Mouse (Mus musculus) layer of hippocampus, adult 2 months (tissue): ENCODE measurements around the gene Ufd1. TPM values are rescaled to one million over a fixed set of nuclear protein-coding genes. Genes with fewer than 3 reads are reported as not detected.

Experiments
- DNase-seq, 2 experiments: peaks; one replicate each; pipeline ENCODE4 v3.0.0; 2022; ENCODE audit warnings: low spot score in 2 of 2
- H3K27ac ChIP-seq: fragments of 200-600 bp; 2 replicates; pipeline ENCODE4 v1.8.1; 2022
- H3K4me3 ChIP-seq: fragments of 200-600 bp; 2 replicates; pipeline ENCODE4 v1.8.1; 2022; ENCODE audit warnings: mild to moderate bottlenecking
- CTCF ChIP-seq: fragments of 200-600 bp; conservative IDR thresholded peaks from 2 replicates; pipeline ENCODE4 v1.8.1; 2022; ENCODE audit warnings: antibody characterized with exemption, mild to moderate bottlenecking, moderate library complexity
- long read RNA-seq, 2 experiments: library from polyadenylated mRNA; stranded (forward); transcript quantifications; one replicate each; pipeline ENCODE4 v2.0.0; 2021; ENCODE audit warnings: borderline mapping rate in 2 of 2
- total RNA-seq, 2 experiments: library from RNA; stranded (reverse); gene quantifications; 2 replicates each; pipeline ENCODE4 v1.2.3; 2021

The Ufd1 gene
- total RNA-seq = 100 to 1,000 TPM; 111 TPM
- long read RNA-seq, experiment 1, transcript Ufd1-201 (12 exons, 1,996 nt) = major isoform, 43 of 72 reads
- long read RNA-seq, experiment 1, partial matches to known transcripts = 5 of 72 reads
- long read RNA-seq, experiment 1, other reads (novel, unspliced or antisense) = 24 of 72 reads
- long read RNA-seq, experiment 2, transcript Ufd1-201 (12 exons, 1,996 nt) = major isoform, 79 of 113 reads
- long read RNA-seq, experiment 2, partial matches to known transcripts = 5 of 113 reads
- long read RNA-seq, experiment 2, other reads (novel, unspliced or antisense) = 29 of 113 reads

- Histone ChIP-seq H3K4me3 (peak within 1 kb of the TSS; percentile 63), H3K27ac (peak within 1 kb of the TSS; percentile 97)
- TF ChIP-seq CTCF = no peak
- DNase-seq = peak; percentile 85 to 94
These were observed at the start of gene Ufd1, which contains the start of gene Cdc45 for GRCm38 (mm10) chr16:18811468-18812384. Gene Ufd1 (plus strand): TSS chr16:18811779. Gene Cdc45 (minus strand): TSS chr16:18811987.

- no peak for TF ChIP-seq CTCF
- H3K27ac ChIP-seq = no peak overlapping the region
- no peak overlapping the region for H3K4me3 ChIP-seq
These were observed 48.6 kb upstream of the Ufd1 start for GRCm38 (mm10) chr16:18762960-18763359.

GRCm38 (mm10) chr16:18766390-18766789 is 45.2 kb upstream of the Ufd1 start:
- TF ChIP-seq CTCF = no peak
- Histone ChIP-seq H3K4me3 (no peak overlapping the region), H3K27ac (no peak overlapping the region)
- no peak for DNase-seq

More at GRCm38 (mm10) chr16:18762960-18763359, 48.6 kb upstream of the Ufd1 start:
- no peak for DNase-seq

- Histone ChIP-seq H3K4me3 (no peak overlapping the region), H3K27ac (no peak overlapping the region)
- no peak for DNase-seq
- no peak for TF ChIP-seq CTCF
These were observed 42.1 kb upstream of the Ufd1 start for GRCm38 (mm10) chr16:18769501-18769900.

DNA sequence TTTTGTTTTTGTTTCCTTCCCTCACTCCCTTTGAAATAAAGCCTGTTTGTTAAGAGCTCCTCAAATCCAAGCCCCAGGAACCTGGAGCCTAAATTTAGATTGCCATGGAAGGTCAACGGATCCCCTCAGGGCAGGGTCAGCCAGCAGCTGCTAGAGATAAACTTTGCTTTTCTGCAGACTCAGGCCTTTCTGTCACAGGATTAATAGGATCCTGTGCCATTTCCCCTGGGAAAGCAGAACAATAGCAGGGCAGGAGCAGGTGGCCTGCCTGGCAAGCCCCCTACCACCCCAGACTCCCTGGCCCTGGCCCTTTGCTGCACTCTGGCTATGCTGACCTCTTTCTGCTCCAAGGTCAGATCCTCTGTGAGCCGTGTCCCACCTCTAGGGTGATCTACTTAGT is 37.6 kb upstream of the Ufd1 start:
- Histone ChIP-seq H3K4me3 (no peak overlapping the region), H3K27ac (0 out of 2 replicates have a peak overlapping the region, but pooled peaks have one; percentile 6)
- no peak for DNase-seq
- no peak for TF ChIP-seq CTCF

GRCm38 (mm10) chr16:18775621-18776555 is 35.7 kb upstream of the Ufd1 start:
- TF ChIP-seq CTCF = no peak
- Histone ChIP-seq H3K4me3 (peak overlapping the region; percentile 32; the same call in 1 of the 2 replicates), H3K27ac (peak overlapping the region; percentile 74)
- no peak for DNase-seq

DNA sequence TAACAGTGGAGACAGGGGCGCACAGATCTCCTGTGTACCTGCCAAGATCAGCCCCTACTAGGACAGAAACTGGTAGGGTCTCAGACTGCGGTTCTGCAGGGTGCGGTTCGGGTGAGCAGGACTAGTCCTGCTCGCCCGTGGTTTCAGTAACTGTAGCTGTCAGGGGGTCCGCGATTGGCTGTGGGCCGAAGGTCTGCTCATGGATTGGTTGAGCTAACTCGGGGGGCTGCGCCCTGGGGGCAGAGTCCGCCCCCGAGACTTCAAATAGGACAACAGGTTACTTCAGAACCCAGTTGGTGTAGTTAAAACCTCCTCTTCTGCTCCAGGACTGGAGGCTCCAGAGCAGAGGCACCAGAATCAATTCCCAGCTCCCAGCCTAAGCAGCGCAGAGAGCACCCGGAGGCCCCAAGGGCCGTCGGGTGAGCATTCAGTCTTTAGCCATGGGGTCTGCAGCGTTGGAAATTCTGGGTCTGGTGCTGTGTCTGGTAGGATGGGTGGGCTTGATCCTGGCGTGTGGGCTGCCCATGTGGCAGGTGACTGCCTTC is 35.0 kb upstream of the Ufd1 start, which contains the start of gene Cldn5:
Cldn5 (plus strand) TSS at position 292 of the 545 bp plus-strand sequence.
- no peak for TF ChIP-seq CTCF
- Histone ChIP-seq H3K4me3 (peak within 1 kb of the TSS; percentile 53), H3K27ac (peak within 1 kb of the TSS; percentile 78)
- DNase-seq = no peak

DNA sequence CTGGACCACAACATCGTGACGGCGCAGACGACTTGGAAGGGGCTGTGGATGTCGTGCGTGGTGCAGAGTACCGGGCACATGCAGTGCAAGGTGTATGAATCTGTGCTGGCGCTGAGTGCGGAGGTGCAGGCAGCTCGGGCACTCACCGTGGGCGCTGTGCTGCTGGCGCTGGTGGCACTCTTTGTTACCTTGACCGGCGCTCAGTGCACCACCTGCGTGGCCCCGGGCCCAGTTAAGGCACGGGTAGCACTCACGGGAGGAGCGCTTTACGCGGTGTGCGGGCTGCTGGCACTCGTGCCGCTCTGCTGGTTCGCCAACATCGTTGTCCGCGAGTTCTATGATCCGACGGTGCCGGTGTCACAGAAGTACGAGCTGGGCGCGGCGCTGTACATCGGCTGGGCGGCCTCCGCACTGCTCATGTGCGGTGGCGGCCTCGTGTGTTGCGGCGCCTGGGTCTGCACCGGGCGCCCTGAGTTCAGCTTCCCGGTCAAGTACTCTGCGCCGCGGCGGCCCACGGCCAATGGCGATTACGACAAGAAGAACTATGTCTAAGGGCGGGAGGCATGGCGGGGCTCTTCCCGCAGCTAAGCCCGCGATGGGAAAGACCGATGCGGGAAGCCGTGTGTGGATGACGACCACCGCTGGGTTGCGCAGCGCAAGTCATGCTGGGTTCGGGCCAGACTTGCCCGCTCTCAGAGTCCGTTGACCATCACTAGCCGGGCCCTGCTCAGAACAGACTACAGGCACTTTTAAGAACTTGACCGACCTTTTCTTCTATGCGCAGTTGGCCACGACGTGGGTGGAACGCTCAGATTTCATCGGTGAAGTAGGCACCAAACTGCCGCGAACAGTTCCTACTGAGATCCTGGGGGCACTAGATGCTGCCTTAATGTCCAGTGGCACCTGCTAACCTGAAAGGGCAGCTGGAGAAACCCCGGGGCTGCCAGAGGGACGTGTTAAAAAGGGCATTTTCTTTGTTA is 34.2 kb upstream of the Ufd1 start:
- peak overlapping the region; percentile 53 for H3K4me3 ChIP-seq
- no peak for TF ChIP-seq CTCF
- DNase-seq = no peak
- peak overlapping the region; percentile 78 for H3K27ac ChIP-seq

GRCm38 (mm10) chr16:18778461-18778860 is 33.1 kb upstream of the Ufd1 start:
- TF ChIP-seq CTCF = no peak
- Histone ChIP-seq H3K27ac (peak overlapping the region; percentile 78), H3K4me3 (peak overlapping the region; percentile 53)
- DNase-seq = no peak

DNA sequence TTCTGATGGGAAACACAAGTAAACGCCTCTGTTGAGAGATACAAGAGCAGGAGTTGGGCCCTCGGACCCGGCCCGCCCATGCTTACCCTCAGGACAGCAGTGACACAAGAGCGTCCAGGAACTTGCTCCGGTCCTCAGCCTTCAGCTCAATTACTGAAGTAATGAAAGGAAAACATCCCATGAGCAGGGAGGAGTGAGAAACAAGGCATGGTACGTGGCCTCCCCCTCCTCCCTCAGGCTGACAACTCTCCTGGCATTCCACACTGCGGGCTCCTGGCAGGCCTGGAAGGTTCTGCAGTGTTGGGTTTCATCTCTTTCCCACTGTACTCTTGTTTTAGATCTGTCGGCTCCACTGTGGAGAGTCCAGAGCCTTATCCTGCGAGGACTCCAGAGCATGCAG is 29.8 kb upstream of the Ufd1 start:
- no peak for TF ChIP-seq CTCF
- no peak for DNase-seq

GRCm38 (mm10) chr16:18785025-18785424 is 26.6 kb upstream of the Ufd1 start:
- DNase-seq = no peak
- no peak overlapping the region for H3K27ac ChIP-seq
- H3K4me3 ChIP-seq = no peak overlapping the region
- no peak for TF ChIP-seq CTCF

More for the DNA sequence above, 29.8 kb upstream of the Ufd1 start:
- Histone ChIP-seq H3K27ac (no peak overlapping the region), H3K4me3 (no peak overlapping the region)
